Mouse (Mus musculus) bone marrow, adult 2 months (tissue): ENCODE measurements around the gene H2-T24. TPM values are rescaled to one million over a fixed set of nuclear protein-coding genes. Genes with fewer than 3 reads are reported as not detected.

Experiments used
- H3K27ac ChIP-seq: fragments of 200-500 bp; 2 replicates; pipeline ENCODE4 v1.5.1; 2012; ENCODE audit warnings: low read depth, mild to moderate bottlenecking, control low read depth, inconsistent platforms, low read length; ENCODE audit not compliant: control insufficient read depth, poor library complexity, insufficient read depth
- H3K4me1 ChIP-seq: fragments of 200-500 bp; 2 replicates; pipeline ENCODE4 v1.6.1; 2011; ENCODE audit warnings: low read length; ENCODE audit not compliant: control insufficient read depth, insufficient read depth
- H3K4me3 ChIP-seq: fragments of 200-500 bp; replicated peaks from 2 replicates; pipeline ENCODE3; 2011; ENCODE audit warnings: mild to moderate bottlenecking, low read depth, low read length, control low read depth; ENCODE audit not compliant: control insufficient read depth
- CTCF ChIP-seq: fragments of 200-500 bp; IDR thresholded peaks from 2 replicates; pipeline ENCODE4 v1.5.1; 2011; ENCODE audit warnings: low read length, control low read depth; ENCODE audit not compliant: control insufficient read depth, insufficient read depth
- POLR2A ChIP-seq: fragments of 200-500 bp; IDR thresholded peaks from 2 replicates; pipeline ENCODE4 v1.6.1; 2011; ENCODE audit warnings: low read depth, mild to moderate bottlenecking, control low read depth, low read length, borderline replicate concordance; ENCODE audit not compliant: control insufficient read depth
- WGBS: fragments of 180-500 bp; shearing (Covaris S2); methylation state at CpG from one replicate; pipeline ENCODE4 v1.1.7; 2018; 5-methylcytosine and 5-hydroxymethylcytosine counted together
- polyA plus RNA-seq: library from polyadenylated mRNA; stranded (reverse); fragments of >200 nt; gene quantifications from 2 replicates; pipeline ENCODE4 v1.2.4, GENCODE M21; 2011; ENCODE audit warnings: low replicate concordance; ENCODE audit not compliant: missing spikeins, insufficient read depth, insufficient read length

H2-T24 gene
- polyA plus RNA-seq, 1 experiment, result 67.4 TPM

GRCm38 (mm10) chr17:35958533-35959223, 61.7 kb downstream of the H2-T24 start:
- WGBS, result 92% methylated on average over 15 of the region's 15 CpGs
- TF ChIP-seq CTCF, result no peak
- TF ChIP-seq POLR2A, result no peak
- H3K4me1 ChIP-seq, result no peaks in the 10 kb centered on the region

More at GRCm38 (mm10) chr17:35958533-35959223, 61.7 kb downstream of the H2-T24 start:
- no peak overlapping the region for H3K4me3 ChIP-seq
- H3K27ac ChIP-seq, result no peak overlapping the region

Other genes with a start within 250 kb of the H2-T24 start
- 8.7 and 17.1 TPM in 2 replicates for gene Ier3, start 198.9 kb downstream of the H2-T24 start, polyA plus RNA-seq
- gene Flot1, start 197.3 kb downstream of the H2-T24 start, polyA plus RNA-seq, result 41.7 and 90.0 TPM in 2 replicates
- 380 and 447 TPM in 2 replicates for gene Tubb5, start 182.3 kb downstream of the H2-T24 start, polyA plus RNA-seq
- gene Mdc1, start 179.0 kb downstream of the H2-T24 start, polyA plus RNA-seq, result 17.2 and 24.2 TPM in 2 replicates
- gene Nrm, start 159.2 kb downstream of the H2-T24 start, polyA plus RNA-seq, result 16.0 and 22.4 TPM in 2 replicates
- gene Ppp1r18, start 155.0 kb downstream of the H2-T24 start, polyA plus RNA-seq, result 35.8 and 78.4 TPM in 2 replicates
- 119 and 234 TPM in 2 replicates for gene Dhx16, start 140.7 kb downstream of the H2-T24 start, polyA plus RNA-seq
- 28.5 and 52.0 TPM in 2 replicates for gene 2310061I04Rik, start 123.1 kb downstream of the H2-T24 start, polyA plus RNA-seq
- 11.7 and 19.9 TPM in 2 replicates for gene Atat1, start 110.5 kb downstream of the H2-T24 start, polyA plus RNA-seq
- 43.2 and 65.2 TPM in 2 replicates for gene Mrps18b, start 104.2 kb downstream of the H2-T24 start, polyA plus RNA-seq
- gene Ppp1r10, start 104.1 kb downstream of the H2-T24 start, polyA plus RNA-seq, result 24.4 and 48.0 TPM in 2 replicates
- gene Abcf1, start 50.8 kb downstream of the H2-T24 start, polyA plus RNA-seq, result 77.2 and 120 TPM in 2 replicates
- 28.0 and 29.9 TPM in 2 replicates for gene Gnl1, start 40.7 kb downstream of the H2-T24 start, polyA plus RNA-seq
- gene Prr3, start 40.3 kb downstream of the H2-T24 start, polyA plus RNA-seq, result 23.0 and 34.5 TPM in 2 replicates
- gene H2-T23, start 12.3 kb upstream of the H2-T24 start, polyA plus RNA-seq, result 60.1 and 94.6 TPM in 2 replicates
- 23.5 and 45.8 TPM in 2 replicates for gene H2-T22, start 22.2 kb upstream of the H2-T24 start, polyA plus RNA-seq
- not detected in 2 replicates for gene Gm6034, start 22.4 kb upstream of the H2-T24 start, polyA plus RNA-seq
- gene Gm11127, start 37.8 kb upstream of the H2-T24 start, polyA plus RNA-seq, result not detected in 2 replicates
- gene Gm19684, start 101.1 kb upstream of the H2-T24 start, polyA plus RNA-seq, result 1.2 TPM in 1 of 2 replicates, not detected in the other
- not detected in 2 replicates for gene Gm7030, start 108.9 kb upstream of the H2-T24 start, polyA plus RNA-seq
- gene Gm8909, start 148.0 kb upstream of the H2-T24 start, polyA plus RNA-seq, result 3.0 TPM in 1 of 2 replicates, not detected in the other
- gene H2-T3, start 169.7 kb upstream of the H2-T24 start, polyA plus RNA-seq, result 0.80 TPM in 1 of 2 replicates, not detected in the other
- gene Rpp21, start 237.5 kb upstream of the H2-T24 start, polyA plus RNA-seq, result 53.7 and 117 TPM in 2 replicates